Mouse (Mus musculus) skeletal muscle tissue, adult 2 months (tissue): ENCODE measurements around the gene Gm43518.

Source experiments
- DNase-seq: peaks from one replicate; pipeline ENCODE4 v3.0.0-alpha.2; 2012; ENCODE audit warnings: low read depth, low spot score

Gene Gm43518

DNA sequence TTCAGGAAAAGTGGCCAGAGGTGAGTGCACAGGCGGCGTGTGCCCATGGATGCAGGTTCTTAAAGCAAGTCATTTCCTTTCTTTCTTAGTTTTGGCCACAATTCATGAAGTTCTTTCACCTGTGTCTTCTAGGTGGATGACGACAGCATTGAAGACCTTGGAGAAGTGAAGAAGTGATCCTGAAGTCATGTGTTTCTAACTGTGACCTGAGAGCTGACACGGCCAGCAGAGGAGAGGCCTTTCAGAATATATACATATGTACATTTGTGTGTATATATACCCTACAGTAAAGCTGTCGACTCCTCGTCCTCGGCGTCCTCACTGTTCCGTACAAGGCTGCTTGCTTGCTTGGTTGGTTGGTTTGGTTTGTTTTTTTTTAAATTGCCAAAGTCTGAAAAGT lies at the start of gene Gm43518:
Gene Gm43518 (plus strand): TSS at position 301 of the 400 bp plus-strand sequence.
- no peak for DNase-seq

- no peak for DNase-seq
Measured at GRCm38 (mm10) chr5:123878056-123878455, 49.2 kb upstream of the Gm43518 start.

GRCm38 (mm10) chr5:123879928-123880327 lies 47.3 kb upstream of the Gm43518 start, which contains the start of gene Hcar1:
Hcar1 (minus strand) TSS chr5:123880020.
- no peak for DNase-seq

GRCm38 (mm10) chr5:123880778-123881177 lies 46.4 kb upstream of the Gm43518 start:
- no peak for DNase-seq

- DNase-seq, result no peak
Measured at GRCm38 (mm10) chr5:123883891-123884290, 43.3 kb upstream of the Gm43518 start.

DNA sequence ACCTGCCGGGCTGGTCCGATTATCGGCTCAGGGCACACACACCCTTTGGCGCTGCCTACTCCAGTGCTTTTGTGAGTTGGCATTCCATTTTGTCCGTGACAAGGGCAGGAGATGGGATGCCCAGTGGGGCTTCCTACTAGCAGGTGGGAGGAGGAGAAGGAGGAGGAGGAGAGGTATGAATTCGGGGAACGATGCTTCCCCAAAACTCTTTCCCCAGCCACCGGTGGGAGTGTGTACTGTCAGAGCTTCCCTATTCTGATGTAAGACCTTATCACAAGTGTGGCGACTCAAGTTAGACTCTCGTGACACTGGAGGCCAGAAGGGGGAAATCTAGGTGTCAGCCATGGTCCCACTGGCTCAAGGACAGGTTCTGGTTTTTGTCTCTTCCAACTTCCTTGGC lies 42.9 kb upstream of the Gm43518 start:
- no peak for DNase-seq

DNA sequence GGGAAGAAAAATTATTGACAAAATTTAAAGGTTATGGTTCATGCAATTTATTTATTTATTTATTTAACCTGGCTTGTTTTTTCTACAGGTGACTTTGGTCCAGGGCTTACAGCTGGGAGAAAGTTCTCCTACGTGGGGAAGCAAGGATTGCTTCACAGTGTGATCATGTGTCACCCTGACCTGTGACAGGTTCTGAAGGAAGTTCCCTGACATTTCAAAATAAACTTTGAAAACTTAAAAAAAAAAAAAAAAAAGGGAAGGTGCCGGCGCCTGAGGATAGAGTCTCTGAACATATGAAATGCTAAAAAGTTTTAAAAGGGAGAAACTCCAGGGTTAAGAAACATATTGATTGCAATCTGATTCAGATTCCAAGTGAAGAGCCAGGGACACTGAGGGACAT lies 40.9 kb upstream of the Gm43518 start:
- no peak for DNase-seq

- no peak for DNase-seq
Measured at GRCm38 (mm10) chr5:123890312-123890711, 36.9 kb upstream of the Gm43518 start.

GRCm38 (mm10) chr5:123890987-123891386 lies 36.2 kb upstream of the Gm43518 start:
- no peak for DNase-seq

- no peak for DNase-seq
Measured at GRCm38 (mm10) chr5:123891669-123892068, 35.5 kb upstream of the Gm43518 start.

DNA sequence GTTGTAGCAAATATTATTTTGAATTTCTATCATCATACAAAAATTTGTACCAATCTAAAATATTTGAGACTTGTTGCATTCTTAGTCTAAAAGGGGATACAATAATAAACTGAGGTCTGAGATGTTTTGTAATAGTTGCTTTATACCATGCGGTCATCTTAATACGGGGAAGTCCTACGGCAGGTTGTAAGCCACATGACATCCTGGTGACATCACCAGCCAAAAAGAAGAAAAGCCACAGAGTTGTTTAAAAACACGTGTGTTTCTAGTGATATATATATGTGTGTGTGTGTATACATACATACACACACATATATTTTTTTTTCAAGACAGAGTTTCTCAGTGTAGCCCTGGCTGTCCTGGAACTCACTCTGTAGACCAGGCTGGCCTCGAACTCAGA lies 33.7 kb upstream of the Gm43518 start:
- no peak for DNase-seq

- DNase-seq, result no peak
Measured at GRCm38 (mm10) chr5:123896395-123896794, 30.8 kb upstream of the Gm43518 start.

- DNase-seq, result no peak
Measured at GRCm38 (mm10) chr5:123897352-123897751, 29.9 kb upstream of the Gm43518 start.

GRCm38 (mm10) chr5:123904059-123904672 lies 23.1 kb upstream of the Gm43518 start:
- DNase-seq, result no peak

DNA sequence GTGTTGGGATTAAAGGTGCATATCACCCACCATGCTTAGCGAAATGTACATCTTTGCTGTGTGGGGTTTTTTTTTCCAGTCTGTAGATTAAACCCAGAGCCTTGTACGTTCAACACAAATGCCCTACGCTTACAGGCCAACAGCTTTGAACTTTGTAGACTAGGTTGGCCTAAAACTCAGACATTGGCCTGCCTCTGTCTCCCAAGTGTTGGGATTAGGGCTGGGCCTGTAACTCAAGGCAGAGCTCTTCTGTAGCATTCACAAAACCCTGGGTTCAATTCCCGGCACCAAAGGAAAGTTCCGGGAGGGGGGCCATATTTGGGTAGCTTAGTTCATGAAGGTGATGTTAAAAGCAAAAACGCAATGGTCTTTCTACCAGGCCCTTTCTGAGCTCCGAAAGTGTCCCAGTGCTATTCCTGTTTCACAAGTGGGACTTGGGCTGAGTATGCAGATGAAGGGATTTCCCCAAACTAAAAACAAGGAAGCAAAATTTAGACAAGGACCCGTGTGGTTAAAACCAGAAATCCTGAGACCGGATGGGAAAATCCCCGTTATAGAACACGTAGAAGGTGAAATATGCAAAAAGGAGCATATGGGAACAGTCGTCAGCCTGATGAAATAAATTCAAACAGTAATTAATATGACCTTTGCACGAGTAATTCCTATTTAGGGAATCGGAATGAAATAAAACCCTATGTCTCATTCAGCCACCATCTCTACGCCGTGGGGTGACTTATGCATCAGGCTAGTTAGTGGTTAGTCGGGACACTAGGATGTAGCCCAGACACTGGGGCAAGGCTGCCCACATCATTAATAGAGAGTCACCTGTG lies 20.9 kb upstream of the Gm43518 start:
- no peak for DNase-seq

- DNase-seq, result peak; percentile 98
Measured at GRCm38 (mm10) chr5:123906976-123907630, 20.1 kb upstream of the Gm43518 start, which contains the start of gene Denr. Denr (plus strand) TSS chr5:123907175.

DNA sequence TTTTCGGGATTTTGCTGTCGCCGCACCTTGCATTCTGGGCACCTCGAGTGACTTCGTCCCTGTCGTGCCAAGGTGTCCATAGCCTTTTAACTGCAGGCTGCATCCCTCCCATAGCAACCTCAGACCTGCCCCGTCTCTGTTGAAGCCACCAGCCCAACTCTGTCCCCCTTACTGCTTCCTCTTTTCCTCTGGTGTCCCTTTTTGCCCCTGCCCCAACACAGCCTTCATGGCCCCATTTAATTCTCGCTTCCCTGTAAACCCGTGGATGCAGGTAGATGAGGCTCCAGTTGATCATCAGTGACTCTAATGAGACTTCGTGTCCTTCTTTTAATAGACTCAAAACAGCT lies 19.6 kb upstream of the Gm43518 start:
- no peak for DNase-seq

DNA sequence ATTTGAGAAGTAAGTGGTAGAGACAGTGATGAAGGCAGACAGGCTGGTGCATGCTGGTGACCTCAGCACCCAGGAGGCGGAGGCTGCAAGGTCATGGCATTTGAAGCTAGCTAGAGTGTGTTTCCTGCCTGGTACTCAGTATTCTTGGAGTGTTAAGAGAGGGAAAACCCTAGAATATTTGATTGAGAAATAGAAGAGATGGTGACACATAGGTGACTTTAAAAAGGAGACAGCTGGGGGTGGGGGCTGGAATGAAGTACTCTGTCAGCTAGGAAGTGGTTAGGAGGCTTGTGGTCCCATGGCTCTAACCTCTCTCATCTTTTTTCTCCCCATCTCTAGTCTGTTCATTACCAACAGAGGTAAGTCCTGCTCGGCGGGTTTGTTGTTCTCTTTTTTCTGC lies 12.4 kb upstream of the Gm43518 start:
- no peak for DNase-seq

DNA sequence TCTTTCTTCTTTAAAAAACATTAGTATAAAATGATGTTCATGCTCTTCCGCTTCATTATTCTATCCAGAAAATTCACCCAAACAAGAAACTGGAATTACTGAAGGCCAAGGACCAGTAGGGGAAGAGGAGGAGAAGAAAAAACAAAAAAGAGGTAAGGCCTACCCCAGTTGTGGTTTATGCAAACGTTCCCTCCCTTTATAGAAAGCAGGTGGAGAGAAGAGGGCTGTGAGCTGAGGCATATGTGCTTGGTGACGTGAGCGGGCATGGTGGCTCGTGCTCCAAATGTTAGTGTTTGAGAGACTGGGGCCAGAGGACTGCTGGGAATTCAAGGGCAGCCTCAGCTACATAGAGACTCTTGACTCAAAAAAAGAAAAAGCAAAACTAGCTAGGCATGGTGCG lies 5.1 kb upstream of the Gm43518 start:
- no peak for DNase-seq

DNA sequence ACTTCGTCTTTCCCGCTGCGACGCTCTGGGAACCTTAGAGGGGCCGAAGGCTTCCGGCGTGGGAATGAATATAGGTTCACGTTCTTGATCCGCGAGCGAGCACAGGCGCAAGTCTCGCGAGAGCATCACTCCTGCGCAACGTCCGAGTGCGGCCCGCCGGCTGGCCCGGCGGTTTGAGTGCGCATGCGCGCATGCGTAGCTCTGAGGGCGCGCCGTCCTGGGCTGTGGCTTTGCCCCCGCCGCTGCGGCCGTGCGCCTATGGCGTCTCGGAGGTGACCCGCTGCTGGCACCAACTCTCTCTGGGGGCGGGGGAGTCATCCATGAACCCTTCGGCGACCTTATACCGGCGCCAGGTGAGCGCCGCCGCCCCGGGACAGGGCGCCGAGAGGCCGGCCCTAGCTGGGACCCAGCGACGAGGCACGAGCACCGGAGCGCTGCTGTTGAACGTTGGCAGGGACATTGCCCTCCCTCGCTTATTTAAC lies 3.3 kb downstream of the Gm43518 start, which contains the start of gene Ccdc62:
Gene Ccdc62 (plus strand): TSS at position 172 of the 482 bp plus-strand sequence.
- DNase-seq, result peak; percentile 99

DNA sequence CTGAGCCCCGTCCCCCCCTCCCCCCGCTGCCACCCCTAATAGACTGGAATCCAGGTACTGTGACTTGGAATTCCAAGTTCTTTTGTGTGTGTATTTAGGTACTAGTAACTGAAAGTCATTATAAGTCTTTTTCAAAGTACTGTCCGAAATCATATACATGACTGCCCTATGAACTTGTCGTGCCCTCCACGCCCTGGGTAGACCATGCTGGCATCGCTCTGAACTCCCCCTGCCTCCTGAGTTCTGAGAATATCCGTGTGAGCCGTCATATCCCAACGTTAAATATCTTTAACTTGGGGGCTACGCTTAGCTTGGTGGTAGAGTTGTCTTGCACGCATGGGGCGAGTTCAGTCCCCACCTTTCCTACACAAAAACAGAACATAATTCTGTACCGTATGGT lies 3.9 kb downstream of the Gm43518 start:
- no peak for DNase-seq

DNA sequence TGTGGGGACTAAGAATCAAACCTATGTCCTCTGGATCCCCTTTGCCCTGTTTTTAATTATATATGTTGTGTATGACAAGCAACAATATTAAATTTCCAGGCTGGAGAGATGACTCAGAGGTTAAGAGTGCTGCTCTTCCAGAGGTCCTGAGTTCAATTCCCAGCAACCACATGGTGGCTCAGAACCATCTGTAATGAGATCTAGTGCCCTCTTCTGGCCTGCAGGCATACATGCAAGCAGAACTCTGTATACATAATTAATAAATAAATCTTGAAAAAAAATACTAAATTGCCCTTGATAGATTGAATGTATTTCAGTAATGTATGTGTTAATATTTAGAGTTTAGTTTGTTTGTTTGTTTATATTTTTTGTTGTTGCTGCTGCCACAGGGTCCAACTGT lies 5.7 kb downstream of the Gm43518 start:
- DNase-seq, result no peak
